Mouse (Mus musculus): ENCODE measurements around the gene Pfdn5.

DNA sequence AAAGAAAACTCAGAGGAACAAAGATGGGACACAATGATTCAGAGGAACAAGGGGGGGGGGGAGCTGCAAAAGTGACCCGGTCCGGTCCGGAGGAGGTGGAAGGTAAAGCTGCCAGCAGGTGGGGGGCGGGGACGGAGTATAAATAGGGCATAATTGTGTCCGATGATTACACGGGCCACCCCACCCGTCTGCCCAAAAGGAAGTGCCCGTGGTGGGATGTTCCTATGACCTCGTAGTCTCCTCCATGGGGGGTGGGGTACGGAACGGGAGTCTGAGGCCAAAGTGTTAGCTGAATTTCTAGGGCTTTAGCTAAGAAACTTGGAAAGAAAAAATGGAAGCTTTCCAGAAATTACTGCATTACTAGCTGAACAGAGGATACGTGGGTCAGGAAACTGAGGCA, 44.1 kb downstream of the Pfdn5 start:
- no peak for TF ChIP-seq USF1 (IDR thresholded peaks at IDR 0.05; ENCODE audit: low read depth)
- TF ChIP-seq REST (IDR thresholded peaks at IDR 0.05; ENCODE audit: insufficient read depth, insufficient read length) = no peak
- TF ChIP-seq POLR2A (IDR thresholded peaks at IDR 0.05; ENCODE audit: insufficient read length, low read depth) = no peak
- no peak for TF ChIP-seq TCF12 (IDR thresholded peaks at IDR 0.05; ENCODE audit: insufficient read depth, poor library complexity, severe bottlenecking)
- no peak for TF ChIP-seq POLR2AphosphoS2 (IDR thresholded peaks at IDR 0.05; ENCODE audit: insufficient read length, low read depth)
- TF ChIP-seq MYOG (IDR thresholded peaks at IDR 0.05; ENCODE audit: control insufficient read depth in 1 of 3, insufficient read depth in 1 of 3, insufficient read length in 2 of 3, low read depth in 2 of 3) = no peak
- no peak for TF ChIP-seq E2F4 (IDR thresholded peaks at IDR 0.05; ENCODE audit: insufficient read depth)

Measured in myocyte (in vitro differentiated cells).